Mouse (Mus musculus): ENCODE data around the gene Rnasek.

The Rnasek gene

DNA sequence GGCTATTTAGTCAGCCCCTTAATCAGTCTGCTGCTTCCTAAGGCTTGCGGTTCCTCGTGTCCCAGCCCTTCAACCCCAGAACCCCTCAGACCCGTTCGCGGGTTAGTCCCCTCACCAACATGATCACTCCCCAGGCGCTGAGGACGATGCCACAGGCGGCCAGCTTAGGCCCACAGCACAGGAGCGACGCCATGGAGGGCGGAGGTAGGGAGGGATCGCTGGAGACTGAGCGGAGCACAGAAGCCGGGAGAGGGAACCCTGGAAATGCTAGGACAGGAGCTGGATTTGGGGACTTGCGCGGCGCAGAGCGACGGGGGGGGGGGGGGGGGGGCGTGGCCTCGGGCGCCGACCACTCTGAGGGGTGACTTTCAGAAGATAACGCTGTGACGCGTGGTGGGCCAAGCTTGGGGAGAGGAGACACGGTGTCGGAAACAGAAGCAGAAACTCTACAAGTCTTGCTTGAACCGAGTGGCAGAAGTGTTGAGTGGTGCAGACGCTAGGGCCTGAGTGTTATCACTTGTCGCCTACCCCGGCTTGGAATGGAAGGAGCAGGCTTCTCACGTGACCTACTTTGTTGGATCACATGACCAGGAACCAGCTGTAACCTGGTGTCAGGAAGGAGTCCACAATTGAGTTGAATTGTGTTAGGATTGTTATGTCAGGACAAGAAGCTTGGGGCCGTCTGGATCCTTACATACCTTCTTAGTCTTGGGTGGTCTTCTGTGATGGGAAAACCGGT lies at the start of gene Rnasek, which contains the start of gene Gm21988:
Rnasek (minus strand) TSS at position 302 of the 739 bp plus-strand sequence.
Gm21988 (minus strand) TSS at position 290 of the 739 bp plus-strand sequence.
- DNase-seq, result peak; percentile 83 to 86

DNA sequence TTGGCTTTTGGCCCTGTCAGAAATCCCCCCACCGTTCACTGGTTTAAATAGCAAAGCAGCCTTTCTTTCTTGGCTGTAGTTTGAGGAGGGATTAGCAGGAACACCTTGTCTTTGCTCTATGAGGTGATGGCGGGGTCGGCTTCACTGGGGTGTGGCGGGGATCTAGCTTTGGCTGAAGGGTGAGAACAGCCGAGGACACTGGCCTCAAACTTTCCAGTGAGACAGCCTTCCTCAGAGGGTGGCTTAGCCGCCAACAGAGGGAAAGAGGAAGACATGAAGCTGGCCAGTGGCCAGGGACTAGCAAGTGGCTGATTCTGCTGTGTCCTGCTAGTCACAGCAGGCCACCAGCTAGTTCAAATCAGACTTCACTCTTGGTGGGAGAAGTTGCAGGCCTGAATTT lies 49.6 kb upstream of the Rnasek start:
- DNase-seq, result peak in 1 of 2 experiments; percentile 3

DNA sequence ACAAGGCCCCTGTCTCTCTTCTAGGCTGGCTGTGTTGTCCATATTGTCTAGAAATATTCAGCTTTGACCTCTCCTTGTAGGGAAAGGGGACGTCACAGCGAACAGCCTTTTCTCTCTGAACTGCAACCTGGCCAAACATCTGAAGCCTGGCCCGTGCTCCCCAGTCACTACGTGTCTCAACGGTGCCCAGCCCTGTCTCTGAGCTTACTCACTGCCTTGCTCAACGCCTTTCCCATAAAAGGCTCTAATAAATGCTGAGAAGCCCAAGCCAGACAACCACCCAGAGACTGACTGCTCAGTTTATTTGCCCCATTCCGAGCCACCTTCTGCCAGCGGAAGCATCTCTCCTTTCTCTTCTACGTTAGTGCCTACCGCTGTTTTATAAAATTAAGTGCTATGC lies 48.5 kb upstream of the Rnasek start:
- DNase-seq, result no peak

DNA sequence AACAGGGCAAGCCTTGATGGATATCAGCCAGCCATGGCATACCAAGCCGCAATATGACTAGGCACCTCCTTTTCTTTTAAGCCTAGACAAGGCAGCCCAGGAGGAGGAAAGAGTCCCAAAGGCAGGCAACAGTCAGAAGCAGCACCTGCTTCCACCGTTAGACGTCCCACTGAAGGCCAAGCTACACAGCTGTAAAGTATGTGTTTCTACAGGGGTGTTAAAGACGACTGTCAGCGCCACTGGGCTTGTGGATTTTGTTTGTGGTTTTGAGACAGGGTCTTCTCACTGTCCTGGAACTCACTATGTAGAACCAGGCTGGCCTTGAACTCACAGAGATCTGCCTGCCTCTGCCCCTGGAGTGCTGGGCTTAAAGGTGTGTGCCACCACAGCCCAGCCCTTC lies 46.0 kb upstream of the Rnasek start:
- DNase-seq, result no peak

DNA sequence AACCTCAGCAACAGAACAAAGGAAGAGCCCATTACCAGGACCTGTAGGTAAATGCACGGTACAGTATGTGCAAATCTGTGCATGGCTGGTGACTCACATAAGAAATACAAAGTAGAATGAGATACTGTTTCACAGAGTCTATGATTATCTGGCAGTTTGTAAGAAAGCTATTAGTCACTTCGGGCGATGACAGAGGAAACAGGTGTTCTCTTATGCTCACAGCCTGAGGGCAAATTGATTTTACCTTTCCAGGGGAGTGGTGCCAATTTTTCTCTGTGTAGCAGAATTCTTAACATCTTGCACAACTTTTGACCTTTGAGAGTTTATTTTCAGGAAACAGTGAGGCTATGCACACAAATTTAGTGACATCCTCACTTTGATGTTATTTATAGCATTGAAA lies 45.1 kb upstream of the Rnasek start:
- no peak for DNase-seq

DNA sequence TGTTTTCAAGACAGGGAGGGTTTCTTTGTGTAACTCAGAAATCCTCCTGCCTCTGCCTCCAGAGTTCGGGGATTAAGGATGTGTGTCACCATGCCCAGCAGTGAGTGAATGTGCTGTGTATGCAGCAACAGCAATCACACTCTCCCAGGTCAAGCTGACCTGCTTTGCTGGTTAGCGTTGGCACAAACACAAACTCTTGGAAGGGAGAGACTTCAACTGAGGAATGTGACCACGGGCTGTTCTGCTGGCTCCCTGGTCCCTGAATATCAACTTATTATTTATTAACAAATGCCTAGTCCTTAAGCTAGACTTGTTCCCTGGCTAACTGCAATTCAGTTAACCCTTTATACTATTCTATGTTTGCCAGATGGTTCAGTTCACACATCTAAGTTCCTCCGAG lies 44.0 kb upstream of the Rnasek start:
- no peak for DNase-seq

DNA sequence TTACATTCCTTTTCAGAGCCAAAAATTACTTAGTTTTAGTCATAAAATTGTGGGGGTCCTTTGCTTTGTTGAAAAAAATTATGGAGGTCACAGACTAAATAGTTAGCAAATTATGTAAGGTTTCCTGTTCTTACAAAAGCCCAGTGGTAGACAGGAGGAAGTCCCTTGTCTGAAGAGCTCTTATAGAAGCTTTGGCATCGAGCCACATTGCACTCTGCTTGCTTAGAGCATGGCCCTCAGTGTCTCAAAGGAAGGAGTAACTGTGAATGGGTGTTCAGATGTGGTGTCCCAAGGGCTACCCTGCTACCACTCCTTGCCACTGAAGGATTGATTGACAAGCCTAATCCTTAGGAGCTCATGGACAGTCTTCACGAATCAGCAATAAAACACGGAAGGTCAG lies 40.8 kb upstream of the Rnasek start:
- DNase-seq, result no peak

DNA sequence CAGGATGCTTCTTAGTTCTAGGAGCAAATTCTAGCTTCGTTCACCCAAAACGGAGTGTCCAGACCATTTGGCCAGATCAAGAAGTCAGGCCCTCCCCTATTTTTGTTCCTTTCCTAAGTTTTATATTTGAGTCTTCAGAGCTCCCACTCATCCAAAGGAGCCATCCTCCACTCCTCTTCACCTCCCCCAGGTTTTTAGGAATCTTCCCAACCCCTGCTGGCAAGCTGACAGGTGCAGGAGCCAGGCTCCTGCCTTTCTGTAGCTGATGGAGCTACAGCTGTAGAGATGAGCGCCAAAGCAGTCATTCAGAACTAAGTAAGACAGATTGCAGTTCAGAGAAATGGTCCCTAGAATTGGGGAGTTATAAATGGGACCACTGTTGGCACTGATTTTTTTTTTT lies 39.3 kb upstream of the Rnasek start:
- DNase-seq, result no peak

DNA sequence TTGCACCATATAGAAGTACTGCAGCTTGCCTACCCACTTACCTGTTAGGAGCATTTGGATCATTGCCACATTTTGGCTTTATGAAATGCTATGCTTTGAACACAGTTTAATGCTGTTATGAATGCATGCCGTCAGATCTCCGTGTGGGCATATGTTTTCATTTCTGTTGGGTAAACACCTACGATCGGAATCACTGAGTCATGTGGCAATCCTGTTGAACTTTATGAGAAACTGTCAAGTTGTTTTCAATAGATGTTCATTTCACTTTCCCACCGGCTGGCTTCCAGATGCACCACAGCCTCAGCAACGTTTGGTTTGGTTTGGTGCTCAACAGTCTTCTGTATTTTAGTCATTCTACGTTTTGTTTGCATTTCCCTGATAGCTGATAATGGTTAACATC lies 32.0 kb upstream of the Rnasek start:
- no peak for DNase-seq

DNA sequence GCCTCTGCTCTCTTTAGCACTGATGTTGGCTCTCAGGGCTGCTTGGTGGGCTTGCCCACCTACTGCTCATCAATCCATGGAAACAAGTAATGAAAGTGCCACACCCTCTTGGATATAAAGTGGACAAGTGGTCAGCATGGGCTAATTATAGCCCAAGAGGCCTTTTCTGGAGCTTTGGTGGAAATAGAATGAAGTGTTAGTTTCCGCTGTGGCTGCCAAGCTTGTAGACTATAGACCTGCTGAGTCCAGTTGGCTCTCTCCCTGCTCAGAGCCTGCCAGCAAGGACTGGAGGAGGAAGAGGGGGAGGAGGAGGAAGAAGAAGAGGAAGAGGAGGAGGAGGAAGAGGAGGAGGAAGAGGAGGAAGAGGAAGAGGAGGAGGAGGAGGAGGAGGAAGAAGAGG lies 26.8 kb upstream of the Rnasek start:
- no peak for DNase-seq

DNA sequence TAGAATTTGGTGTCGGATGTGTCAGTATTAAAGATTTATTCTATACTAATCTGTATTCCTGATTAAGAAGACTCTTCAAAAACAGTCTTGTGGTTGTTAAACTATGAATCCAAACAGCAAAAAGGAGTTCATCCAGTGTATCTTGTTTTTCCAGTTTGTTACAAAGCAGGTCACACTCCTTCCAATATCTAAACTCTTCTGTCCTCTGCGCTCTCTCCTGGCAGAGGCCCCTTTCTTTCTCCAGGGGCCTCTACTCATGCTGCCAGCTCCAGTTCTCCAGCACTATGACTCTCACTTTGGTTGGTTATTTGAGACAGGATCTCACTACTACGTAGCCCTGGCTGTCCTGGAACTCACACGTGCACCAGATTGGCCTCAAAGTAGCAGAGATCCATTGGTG lies 26.2 kb upstream of the Rnasek start:
- no peak for DNase-seq

DNA sequence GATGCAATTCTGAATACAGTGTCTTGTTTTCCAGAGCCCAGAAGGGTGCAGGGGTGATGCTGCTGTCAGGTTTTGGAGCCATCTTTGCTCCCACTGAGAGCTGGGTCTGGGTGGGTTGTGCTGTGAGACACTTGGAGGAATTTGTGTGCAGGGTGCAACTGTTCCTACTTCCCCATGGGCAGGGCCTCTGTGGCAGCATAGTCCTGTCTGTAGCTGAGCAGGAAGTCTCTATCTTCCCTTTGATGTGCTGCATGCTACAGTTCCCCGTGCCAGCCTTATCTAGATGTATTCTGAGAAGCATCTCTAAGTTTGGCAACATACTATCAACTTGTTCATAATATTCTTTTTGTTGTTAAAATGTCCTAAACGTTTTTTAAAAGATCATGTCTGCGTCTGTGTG lies 25.6 kb upstream of the Rnasek start:
- no peak for DNase-seq

DNA sequence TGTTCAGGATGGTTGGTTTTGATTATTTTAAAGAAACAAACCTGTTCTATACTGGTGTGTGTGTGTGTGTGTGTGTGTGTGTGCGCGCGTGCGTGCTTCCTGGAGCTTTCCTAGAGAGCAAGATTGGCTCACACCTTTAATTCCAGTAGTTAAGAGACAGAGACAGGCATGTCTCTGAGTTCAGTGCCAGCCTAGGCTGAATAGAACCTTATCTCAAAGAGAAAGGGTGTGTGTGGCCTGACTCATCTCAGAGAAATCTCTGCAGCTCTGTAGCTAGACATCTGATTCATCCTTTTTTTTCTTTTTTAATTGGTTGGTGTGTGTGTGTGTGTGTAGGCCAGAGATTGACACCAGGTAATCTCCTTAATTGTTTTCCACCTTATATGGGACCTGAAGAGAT lies 19.4 kb upstream of the Rnasek start:
- no peak for DNase-seq

DNA sequence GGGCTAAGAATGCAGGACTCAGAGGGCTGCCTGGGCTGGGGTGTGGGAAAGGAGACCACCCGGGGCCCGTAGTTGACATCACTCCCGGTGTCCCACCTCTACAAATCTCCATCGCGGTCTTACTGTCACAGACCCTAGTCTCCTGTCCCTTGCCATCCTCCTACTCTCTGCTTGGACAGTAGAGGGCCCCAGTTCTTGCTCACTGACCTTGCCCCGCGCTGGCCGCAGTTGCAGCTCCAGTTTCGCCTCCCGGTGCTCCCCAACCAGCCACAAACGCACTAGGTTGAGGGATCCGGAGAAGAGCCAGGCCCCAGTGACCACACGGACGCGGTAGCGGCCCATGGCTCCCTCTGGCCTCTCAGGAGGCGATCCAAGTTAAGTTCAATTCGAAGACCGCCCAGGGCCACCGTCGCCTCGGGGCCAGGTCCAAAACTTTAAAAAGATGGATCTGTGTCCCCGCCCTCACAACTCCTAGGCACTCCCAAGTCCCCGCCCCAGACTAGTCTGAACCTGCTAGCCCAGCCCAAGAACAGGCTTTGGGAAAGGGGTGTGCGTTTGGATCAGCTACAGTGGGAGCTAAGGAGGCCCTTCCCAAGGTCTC lies 15.4 kb upstream of the Rnasek start, which contains the start of gene Alox12:
Alox12 (minus strand) TSS at position 423 of the 601 bp plus-strand sequence.
- DNase-seq, result peak; percentile 34 to 37

DNA sequence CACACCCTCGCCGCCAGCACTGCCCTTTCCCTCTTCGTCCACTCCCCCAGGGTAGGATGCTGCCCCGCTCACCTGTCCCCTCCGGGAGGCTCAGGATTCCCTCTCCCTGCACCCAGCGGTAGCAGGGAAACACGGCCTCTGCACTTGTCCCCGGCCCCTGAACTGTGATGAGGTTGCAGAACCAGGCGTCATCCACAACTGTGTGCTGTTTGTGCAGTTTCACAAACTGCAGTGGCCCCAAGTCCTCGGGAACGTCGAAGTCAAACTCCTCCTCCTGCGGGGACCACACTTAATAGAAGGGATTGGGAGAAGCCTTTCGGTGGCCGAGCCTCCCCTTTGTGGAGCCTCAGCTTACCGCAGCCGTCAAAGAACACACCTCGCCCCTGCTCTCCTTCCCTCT lies 14.7 kb upstream of the Rnasek start:
- no peak for DNase-seq

DNA sequence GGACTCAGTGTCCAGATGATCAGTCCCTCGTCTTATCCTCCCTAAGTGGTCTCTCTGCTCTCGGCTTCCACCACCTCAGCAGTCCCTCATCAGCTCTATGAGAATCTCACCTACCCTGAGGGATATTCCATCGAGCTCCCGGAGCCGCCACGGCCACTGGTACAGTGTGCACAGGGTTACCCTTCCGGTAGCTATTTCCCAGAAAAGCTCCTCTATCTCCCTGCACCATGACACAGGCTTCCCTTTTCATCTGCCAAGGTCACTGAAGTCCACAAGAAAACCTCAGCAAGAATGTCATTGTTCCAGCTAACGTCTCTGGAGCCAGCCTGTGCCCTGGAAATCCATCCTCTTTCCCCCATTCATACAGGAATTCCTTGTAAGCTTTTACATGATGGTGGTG lies 12.2 kb upstream of the Rnasek start:
- no peak for DNase-seq

DNA sequence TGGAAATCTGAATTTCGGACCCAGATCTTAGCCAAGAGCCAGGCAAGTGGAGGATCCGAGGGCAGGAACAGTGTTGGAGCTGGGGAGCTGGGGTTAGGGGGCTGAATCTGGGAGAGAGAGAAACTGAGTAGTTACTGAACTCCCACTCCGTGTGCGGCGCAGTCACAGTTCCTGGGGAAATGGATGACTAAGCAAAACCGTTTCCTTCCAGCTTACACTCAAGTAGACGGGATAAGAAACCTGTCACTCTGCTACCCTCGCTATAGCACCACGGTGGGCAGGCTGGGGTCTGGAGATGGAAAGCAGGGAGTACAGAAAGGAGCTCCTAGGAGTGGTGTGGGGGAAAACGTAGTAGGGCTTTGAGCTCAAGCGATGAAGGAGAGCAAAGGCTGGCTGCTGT lies 10.5 kb upstream of the Rnasek start:
- DNase-seq, result no peak

DNA sequence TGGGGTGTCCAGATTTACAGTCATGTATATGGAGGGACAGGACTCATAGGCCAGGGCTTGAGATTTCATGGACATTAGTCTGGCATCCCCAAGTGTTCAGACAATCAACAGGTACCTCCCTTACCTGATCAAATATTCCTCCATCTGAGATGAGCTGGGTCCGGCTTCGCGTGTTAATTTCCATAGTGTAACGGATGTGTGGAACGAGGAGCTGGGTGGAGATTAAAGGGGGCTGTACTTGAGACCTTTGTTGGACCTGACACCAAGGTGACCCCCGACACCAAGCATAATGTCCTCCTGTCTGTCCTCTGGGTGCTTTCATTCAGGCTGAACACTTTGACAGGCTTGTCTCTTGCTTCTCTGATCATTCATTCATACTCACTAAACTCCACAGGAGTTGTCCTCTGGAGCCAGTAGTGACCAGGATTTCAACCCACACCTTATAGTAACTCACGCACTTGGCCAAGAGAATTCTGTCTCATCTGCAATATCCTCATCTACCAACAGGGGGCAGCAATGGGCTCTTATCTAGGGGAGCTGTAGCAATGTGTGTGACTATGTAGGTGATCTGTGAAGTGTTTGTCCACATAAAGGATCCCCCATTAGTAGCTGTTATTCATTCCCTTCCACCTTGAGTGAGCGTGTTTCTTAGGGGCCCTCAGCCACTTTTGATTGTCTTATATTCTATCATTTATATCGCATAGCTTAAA lies 7.6 kb upstream of the Rnasek start:
- peak; percentile 74 to 79 for DNase-seq

DNA sequence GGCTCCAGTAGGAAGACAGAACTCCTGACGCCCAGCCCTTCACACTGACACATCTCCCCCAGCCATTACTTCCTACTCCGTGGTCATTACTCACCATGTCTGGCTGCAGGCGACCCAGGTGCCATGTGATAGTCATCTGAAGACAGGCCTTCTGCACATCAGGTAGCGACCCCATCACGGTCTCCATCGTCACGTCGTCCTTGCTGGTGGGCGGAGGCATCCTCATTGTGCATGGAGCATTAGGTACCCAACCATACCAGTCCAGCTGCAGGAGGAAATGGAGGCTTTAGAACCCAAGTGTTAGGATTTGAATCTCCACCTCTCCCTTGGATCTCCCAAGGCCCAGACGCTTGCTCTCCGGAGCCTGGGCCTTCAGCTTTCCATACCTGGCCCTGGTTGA lies 2.9 kb upstream of the Rnasek start:
- DNase-seq, result no peak

DNA sequence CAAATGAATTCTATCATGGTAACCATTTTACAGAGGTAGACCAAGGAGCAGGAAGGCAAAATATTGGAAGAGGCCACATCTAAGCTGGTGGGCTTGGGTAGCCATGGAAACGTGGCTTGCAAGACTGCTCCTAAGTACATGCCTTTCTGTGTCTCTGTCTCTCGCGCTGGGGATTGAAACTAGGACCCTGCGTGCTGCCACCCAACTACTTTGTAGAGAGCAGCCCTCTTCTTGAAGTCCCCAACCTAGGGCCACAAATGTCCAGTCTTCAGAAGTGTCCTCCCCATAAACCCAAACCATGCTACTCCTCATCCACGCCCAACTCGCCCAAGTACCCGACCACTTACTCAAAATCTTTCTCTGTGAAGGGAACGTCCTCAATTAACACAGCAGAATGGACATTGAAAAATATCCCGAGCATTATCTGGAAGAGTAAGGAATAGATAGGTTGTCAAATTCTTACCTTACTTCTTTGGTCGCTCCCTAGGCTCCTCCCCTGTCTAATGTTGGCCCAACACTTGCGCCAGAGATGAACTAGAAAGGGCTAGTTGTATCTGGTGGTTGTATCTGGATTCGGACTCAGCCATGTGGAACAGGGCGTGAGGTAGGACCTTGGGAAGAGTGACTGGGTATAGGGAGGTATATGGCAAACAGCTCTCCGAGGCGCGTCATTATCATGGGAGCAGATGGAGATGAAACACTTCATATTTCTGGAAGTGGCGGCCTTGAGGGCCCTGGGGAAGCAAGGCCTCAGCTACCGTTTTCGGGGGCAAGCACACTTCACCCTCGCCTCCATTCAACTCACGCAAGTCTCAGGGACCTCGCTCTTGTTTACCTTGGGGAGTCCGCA lies 826 bp downstream of the Rnasek start:
- peak; percentile 30 to 31 for DNase-seq

DNA sequence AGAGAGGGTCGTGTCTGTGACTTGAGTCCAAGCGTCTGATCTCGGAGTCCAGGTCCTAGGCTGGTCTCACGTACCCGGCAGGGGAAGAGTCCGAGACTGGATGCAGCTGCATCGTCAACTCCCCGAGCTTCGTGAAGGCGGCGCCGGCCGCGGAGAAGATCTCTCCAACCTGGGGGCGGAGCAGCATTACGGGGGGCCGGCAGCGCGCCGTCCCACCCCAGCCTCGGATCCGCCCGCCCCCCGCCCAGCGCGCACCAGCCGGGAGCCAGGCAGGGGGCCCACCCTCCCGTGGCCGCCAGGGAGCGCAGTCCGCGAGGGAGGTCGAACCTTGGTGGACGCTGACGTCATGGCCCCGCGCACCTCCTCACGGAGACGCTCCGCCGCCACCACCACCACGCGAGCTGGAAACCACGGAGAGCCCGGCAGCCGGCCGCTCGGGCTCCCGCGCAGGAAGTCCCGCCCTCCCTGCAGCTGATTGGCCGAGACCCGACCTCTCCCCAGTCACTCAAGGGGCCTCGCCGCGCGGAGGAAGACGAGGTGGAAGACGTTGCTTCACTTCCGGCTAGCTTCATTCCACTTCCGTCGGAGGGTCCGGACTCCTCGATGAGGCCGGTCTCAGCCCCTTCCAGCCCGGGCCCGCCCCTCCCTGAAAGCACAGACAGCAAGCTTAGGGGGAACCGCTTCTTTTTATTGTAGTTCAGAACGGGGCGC lies 2.0 kb downstream of the Rnasek start, which contains the start of gene 0610010K14Rik:
0610010K14Rik (minus strand) TSS at position 458 of the 711 bp plus-strand sequence.
- peak; percentile 99 for DNase-seq

DNA sequence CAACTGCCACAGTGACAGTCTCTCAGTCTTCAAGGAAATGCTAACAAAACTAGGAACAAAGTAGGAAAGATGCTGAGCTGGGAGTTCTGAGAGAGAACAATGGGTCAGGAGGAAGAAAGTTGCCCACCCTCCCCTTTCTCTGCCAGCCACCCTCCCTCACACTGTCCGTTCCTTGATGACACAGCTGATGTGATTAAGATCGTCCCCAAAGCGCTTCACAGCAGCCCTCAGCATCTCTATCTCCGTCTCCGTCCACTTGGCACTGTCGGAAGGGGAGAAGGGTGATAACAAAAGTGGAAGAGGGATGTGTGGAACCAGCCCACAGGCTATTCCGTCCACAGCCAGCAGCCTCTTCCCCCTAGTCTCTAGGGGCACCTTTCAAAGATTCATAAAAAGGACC lies 2.9 kb downstream of the Rnasek start:
- DNase-seq, result peak in 1 of 2 experiments; percentile 20

Measured in cerebellum, adult 18-20 months (tissue).